In genomic region chr10:8951937-8952336, GRCm38 (mm10) we compare ENCODE assay signal across 20 mouse cellular contexts.
DNase-seq lines count a peak whose midpoint lies in the region; TF ChIP-seq lines count a peak whose summit lies in the region.
"Had no signal": no experiment of that assay in that cellular context is flagged by ENCODE, and none has a peak within 500 bp of the region (broad histone marks: within the 10 kb centered on the region; RNA-seq: fewer than 3 reads in every experiment).

No protein-coding gene starts in this region.

- DNase-seq in adrenal gland, postnatal 10 days: peak; percentile 46
- DNase-seq in adrenal gland, adult 8-10 months: no peak
- DNase-seq in gastrocnemius, postnatal 14 days: peak; percentile 23
- no peak for DNase-seq in gastrocnemius, postnatal 36 days
- no peak for DNase-seq in spleen, adult 2 months (ENCODE audit: low read depth in 1 of 2, low spot score in 2 of 2)
- no peak for DNase-seq in spleen, adult 18-20 months
- DNase-seq in skeletal muscle tissue, adult 2 months (ENCODE audit: low read depth, low spot score): peak; percentile 73
- no peak for DNase-seq in urinary bladder, postnatal 4 days (ENCODE audit: low spot score in 2 of 2)
- DNase-seq: cerebellum, adult 2 months; cerebellum, postnatal 10 days; embryo, embryonic 11 days; kidney, adult 18-20 months had no signal

- WGBS in spleen, adult 2 months: 94% methylated on average over 3 of the region's 3 CpGs

- peak overlapping the region; percentile 86; the same call in 1 of the 2 replicates for H3K27ac ChIP-seq in spleen, adult 2 months (ENCODE audit: insufficient read depth, low read length)
- H3K27ac ChIP-seq: embryonic facial prominence, embryonic 15.5 days; forebrain, embryonic 15.5 days; heart, embryonic 10.5 days; heart, embryonic 15.5 days; hindbrain, embryonic 10.5 days; hindbrain, embryonic 14.5 days; intestine, embryonic 15.5 days had no signal

- H3K4me1 ChIP-seq in spleen, adult 2 months (ENCODE audit: control insufficient read depth, insufficient read depth, insufficient read length): peaks cover 29% of the 10 kb centered on the region; the same call in 1 of the 2 replicates
- H3K4me1 ChIP-seq: embryonic facial prominence, embryonic 15.5 days; forebrain, embryonic 15.5 days had no signal

- TF ChIP-seq POLR2A in spleen, adult 2 months (IDR thresholded peaks at IDR 0.05; ENCODE audit: low read depth, low read length): no peak

- no peaks in the 10 kb centered on the region for H3K36me3 ChIP-seq in spleen, adult 2 months (ENCODE audit: control insufficient read depth, insufficient read depth, low read length)
- H3K36me3 ChIP-seq: embryonic facial prominence, embryonic 15.5 days; forebrain, embryonic 15.5 days; heart, embryonic 10.5 days; heart, embryonic 15.5 days; hindbrain, embryonic 10.5 days; intestine, embryonic 15.5 days had no signal

- TF ChIP-seq CTCF in spleen, adult 2 months (IDR thresholded peaks at IDR 0.05; ENCODE audit: extremely low read depth, insufficient read depth, insufficient read length, insufficient replicate concordance): no peak

- H3K27me3 ChIP-seq in spleen, adult 2 months (ENCODE audit: control insufficient read depth, insufficient read depth, low read length): no peaks in the 10 kb centered on the region
- H3K27me3 ChIP-seq: embryonic facial prominence, embryonic 15.5 days; forebrain, embryonic 15.5 days; heart, embryonic 15.5 days; intestine, embryonic 15.5 days had no signal

- H3K4me3 ChIP-seq in spleen, adult 2 months (ENCODE audit: extremely low read depth, insufficient read depth, insufficient read length): no peak overlapping the region
- H3K4me3 ChIP-seq: embryonic facial prominence, embryonic 15.5 days; erythroblast, embryonic 14.5 days; forebrain, embryonic 15.5 days; heart, embryonic 10.5 days; heart, embryonic 15.5 days; hindbrain, embryonic 10.5 days; intestine, embryonic 15.5 days had no signal

- intact Hi-C loops in gastrocnemius, postnatal 14 days (cut with DNase I; ENCODE audit: low total_unique reads): no loop called here
- intact Hi-C loops in gastrocnemius, postnatal 36 days (cut with DNase I): no loop called here

Comparison
In these comparisons a context has a peak if more than half of its experiments do, and no peak if none do; other contexts are left out.
1. DNase-seq: peak in adrenal gland, postnatal 10 days (single experiment), gastrocnemius, postnatal 14 days (single experiment) and skeletal muscle tissue, adult 2 months (single experiment); none in adrenal gland, adult 8-10 months (single experiment), gastrocnemius, postnatal 36 days (0 of 2), spleen, adult 2 months (0 of 2), spleen, adult 18-20 months (0 of 2) and urinary bladder, postnatal 4 days (0 of 2).